Mouse (Mus musculus): ENCODE measurements around the gene Gper1.
"Not testable (repeated sequence)": the region's sequence is repeated elsewhere in the genome, so short reads cannot be mapped to it uniquely, and the experiment has no call there.

Gene Gper1

DNA sequence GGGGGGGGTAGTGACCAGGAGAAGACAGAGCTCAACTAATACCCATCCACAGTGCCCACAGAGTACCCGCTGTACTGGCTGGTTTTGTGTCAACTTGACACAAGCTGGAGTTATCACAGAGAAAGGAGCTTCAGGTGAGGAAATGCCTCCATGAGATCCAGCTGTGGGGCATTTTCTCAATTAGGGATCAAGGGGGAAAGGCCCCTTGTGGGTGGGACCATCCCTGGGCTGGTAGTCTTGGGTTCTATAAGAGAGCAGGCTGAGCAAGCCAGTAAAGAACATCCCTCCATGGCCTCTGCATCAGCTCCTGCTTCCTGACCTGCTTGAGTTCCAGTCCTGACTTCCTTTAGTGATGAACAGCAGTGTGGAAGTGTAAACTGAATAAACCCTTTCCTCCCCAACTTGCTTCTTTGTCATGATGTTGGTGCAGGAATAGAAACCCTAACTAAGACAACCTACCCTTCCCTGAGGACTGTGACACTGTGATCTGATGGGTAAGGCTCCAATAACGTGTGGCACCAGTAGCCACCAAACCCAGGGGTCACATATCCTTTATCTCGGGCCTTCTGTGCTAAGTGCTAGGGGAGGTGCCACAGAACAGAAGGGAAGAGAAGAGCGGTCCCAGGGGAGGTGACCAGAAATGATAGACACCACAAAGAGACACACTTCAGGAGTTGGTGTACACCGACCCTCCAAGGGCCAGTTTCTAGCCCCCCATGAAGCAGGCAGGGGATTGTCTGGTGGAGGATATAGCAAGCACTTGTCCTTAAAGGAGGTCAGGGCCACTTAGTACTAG lies 32.4 kb upstream of the Gper1 start:
- DNase-seq (ENCODE audit: low spot score): not testable (repeated sequence)

DNA sequence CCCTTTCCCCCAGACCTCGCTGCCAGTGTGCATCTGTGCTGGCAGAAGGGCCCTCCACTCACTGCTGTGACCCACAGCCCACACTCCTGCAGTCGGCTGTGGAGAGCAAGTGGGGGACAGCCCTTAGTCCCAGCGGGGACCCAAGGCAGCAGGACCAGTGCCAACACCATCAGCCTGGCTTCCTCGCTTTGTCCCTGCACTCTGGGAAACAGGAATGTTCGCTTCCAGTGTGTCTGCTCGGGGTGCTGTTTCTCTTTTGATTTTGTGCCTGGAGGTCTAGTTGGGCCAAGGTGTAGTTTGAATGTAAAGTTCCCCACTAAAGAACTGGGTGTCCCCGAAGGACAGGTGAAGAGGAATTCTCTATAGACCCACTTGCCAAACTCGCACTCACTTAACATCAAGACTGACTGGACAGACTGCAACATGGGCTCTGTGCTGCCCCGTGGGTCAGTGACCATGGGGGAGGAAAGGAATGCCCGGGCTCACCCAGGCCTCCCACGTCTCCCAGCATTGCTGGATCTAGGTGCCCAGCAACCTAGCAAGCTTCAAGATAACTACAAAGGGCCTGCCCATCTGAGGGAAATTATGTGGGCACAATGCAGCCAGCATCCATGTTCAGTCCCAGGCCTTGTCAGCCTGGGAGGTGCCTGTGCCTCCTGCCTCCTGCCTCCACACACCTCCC lies 31.5 kb upstream of the Gper1 start:
- no peak for DNase-seq (ENCODE audit: low spot score)

DNA sequence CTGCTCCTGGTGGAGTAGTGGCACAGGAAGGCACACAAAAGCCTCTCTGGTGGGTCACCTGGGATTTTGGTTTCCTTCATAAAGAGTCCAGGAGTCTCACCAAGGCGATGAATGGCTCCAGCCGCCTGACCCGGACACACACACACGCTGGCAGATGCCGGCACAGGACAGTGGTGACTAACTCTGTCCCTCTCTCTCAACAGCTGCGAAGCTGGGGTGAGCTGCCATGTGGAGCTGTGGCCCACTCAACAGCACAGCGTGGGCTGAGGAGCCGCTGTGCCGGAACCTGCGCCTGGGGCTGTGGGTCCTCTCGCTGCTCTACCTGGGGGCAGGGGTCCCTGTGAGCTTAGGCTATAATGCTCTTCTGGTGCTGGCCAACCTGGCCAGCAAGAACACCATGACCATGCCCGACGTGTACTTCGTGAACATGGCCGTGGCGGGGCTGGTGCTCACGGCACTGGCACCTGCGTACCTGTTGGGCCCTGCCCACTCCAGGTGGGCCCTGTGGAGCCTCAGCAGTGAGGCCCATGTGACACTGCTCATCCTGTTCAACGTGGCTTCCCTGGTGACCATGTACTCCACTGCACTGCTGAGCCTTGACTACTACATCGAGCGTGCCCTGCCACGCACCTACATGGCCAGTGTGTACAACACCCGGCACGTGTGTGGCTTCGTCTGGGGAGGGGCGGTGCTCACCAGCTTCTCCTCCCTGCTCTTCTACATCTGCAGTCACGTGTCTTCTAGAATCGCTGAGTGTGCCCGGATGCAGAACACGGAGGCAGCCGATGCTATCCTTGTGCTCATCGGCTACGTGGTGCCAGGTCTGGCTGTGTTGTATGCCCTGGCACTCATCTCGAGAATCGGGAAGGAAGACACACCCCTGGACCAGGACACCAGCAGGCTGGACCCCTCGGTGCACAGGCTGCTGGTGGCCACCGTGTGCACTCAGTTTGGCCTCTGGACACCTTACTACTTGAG lies 30.4 kb upstream of the Gper1 start:
- DNase-seq (ENCODE audit: low spot score): no peak

DNA sequence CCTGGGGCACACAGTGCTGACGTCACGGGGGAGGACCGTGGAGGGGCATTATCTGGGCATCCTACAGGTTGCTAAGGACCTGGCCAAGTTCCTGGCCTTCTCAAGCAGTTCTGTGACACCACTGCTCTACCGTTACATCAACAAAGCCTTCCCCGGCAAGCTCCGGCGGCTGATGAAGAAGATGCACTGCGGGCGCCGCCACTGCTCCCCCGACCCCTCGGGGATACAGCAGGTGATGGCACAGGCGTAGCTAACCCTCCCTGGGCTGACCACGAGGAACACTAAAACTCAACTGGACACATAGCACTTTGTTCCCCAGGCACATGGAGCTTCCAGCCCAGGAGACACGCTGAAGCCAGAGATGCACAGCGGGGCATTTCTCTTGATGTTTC lies 29.8 kb upstream of the Gper1 start:
- no peak for DNase-seq (ENCODE audit: low spot score)

DNA sequence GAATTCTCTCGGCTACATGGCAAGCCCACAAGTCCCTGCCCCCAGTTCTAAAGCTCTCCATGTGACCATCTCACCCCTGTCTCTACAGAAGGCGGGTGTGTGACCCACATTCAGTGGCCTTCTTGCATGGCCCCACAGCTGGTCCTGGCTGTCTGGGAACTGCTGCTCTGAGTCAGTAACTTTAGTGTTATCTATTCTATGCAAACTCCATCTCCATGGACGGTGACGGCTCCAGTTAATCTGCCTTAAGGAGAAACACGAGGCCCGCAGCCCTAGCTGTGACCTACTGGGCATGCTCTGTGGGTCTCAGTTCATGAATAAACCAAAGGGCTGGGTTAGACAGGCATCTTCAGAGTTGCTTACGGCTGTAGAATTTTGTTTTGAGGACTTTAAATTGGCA lies 28.6 kb upstream of the Gper1 start:
- DNase-seq (ENCODE audit: low spot score): no peak

DNA sequence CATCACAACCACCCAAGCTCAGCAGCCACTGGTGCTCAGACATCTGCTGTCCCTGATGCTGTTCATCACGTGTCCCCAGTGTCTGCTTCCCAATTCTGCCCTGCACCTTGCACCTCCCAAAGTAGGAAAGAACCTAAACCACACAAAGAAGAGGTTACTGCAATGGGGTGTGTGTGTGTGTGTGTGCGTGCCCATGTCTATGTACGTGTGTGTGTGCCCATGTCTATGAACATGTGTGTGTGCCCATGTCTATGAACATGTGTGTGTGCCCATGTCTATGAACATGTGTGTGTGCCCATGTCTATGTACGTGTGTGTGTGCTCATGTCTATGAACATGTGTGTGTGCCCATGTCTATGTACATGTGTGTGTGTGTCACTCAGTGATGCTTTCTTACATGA lies 27.4 kb upstream of the Gper1 start:
- no peak for DNase-seq (ENCODE audit: low spot score)

DNA sequence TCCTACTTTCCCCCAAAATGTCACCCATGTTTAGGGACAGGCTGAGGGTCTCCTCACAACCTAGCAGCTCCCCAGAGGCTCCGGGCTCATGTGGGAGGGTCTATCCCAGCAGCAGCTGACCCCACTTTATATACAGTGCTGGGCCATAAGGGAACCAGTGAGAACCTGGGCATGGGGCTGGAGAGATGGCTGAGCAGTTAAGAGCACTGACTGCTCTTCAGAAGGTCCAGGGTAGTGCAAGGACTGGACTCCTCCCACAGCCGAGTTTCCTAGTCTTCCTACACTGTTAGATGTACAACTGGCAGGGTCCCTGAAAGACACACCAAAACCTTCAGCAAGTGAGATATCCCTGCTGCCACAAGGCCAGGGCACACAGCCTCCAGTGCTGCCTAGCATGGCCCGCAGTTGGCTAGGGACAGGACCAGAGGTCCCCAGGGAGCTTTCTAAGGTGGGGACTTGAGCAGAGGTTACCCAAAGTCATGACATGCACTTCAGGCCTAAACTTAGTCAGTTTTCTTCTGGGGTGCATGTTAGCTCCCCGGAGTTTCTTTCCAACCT lies 25.5 kb upstream of the Gper1 start:
- no peak for DNase-seq (ENCODE audit: low spot score)

DNA sequence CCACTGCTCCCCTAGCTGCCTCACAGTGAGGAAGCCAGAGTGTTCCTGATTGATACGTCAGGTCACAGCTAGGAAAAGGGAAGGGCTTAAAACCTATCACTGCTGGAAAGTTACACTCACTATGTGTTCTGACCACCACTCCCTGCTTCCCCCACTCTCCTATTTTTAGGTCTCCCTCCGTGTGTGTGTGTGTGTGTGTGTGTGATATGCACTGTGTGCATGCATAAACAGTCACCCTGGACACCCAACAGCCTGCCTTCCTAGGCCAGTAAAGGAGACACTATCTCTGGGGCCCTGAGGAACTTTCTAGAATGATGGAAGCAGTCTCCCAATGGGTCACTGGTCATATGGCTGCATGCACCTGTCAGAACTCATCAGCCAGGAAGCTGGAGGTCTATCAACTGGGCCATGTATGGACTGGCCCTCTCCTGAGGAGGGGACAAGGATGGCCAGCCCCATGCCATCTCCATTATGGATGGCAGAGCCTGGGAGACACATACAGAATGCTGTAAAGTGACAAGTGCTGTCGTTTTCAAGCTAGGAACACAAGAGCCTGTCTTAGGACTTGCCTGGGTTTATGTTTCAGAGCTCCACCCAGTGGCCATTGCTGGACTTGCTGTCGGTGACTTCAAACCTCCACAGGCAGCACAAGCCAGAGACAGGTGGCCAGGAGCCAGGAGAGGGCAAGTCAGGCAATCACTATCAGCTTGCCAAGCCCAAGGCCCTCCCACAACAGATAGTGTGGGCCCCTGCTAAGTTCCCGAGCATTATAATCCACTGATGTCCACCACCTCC lies 24.8 kb upstream of the Gper1 start:
- DNase-seq (ENCODE audit: low spot score): peak; percentile 89

DNA sequence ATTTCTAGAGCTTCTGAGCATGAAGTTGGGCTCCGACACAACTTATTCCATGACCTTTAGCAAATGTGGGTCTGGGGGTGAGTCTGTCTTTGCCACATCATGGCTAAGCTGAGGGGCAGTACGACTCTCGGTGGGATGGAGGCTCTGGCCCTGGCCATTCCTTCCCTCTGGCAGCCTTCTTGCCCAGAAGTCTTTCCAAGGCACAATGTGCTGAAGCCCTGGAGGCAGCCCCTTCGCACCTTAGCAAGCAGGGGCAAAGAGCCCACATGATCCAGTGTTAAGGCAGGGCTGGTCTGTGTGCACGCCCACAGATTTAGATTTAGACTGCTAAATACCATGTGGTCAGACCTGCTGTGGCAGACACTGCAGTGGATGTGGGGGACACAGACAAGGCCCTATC lies 24.2 kb upstream of the Gper1 start:
- DNase-seq (ENCODE audit: low spot score): no peak

DNA sequence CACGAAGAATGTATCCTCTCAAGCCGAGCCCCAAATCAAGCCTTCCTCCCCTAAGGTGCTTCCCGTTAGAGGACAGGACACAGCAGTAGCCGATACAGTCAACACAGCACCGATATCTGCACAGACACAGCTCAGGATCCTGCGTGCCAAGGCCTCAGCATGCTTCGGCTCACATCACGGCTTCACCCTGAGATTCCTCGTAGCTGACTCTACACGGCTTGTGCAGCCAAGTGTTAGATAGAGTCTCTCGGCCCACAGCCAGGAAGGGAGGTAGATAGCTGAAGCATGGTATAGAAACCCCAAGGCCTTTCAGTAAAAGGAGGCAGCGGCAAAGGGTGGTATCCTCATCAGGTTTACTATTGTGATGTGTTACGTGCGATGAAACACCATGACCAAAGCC lies 23.0 kb upstream of the Gper1 start:
- DNase-seq (ENCODE audit: low spot score): no peak

DNA sequence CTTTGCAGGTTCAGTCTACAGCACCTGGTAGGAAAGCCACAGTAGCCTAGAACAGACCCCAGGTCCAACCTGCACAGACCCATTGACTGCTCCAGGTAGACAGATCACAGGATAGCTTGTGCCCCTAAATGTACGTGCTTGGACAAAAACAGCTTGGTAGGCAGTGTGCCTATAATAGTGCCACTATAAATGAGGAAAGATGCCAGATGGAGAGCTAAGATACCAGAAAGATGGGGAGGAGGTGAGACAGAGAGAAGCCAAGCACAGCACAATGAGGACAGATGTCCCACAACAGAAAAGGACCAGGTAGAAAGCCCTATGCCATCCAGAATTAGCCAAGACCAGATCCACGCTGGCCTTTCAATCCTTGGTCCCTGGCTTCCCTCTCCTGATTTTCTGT lies 20.8 kb upstream of the Gper1 start:
- DNase-seq (ENCODE audit: low spot score): no peak

DNA sequence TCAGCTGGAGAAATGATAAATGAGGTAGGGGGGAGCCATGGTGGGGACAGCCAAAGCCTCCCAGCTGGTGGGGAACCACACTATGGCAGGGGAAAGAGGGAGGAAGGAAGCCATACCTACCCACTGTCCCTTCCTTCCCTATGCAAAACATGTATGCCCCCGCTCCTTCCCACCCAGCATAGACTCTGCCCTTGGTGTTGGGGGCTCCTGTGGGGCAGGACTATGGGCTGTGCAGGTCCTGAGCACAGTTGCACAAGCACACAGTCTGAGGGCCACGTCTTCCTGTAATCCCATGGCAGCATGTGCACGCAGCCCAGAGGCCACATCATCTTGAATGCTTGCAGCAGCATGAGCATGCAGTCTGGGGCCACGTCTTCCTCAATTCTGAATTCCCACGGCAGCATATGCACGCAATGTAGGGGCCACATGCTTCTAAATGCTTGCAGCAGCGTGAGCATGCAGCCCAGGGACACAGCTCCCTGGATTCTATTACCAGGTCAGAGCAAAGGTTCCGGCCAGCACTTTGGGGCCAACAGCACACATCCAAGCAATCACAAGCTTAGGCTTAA lies 19.2 kb upstream of the Gper1 start:
- DNase-seq (ENCODE audit: low spot score): no peak

DNA sequence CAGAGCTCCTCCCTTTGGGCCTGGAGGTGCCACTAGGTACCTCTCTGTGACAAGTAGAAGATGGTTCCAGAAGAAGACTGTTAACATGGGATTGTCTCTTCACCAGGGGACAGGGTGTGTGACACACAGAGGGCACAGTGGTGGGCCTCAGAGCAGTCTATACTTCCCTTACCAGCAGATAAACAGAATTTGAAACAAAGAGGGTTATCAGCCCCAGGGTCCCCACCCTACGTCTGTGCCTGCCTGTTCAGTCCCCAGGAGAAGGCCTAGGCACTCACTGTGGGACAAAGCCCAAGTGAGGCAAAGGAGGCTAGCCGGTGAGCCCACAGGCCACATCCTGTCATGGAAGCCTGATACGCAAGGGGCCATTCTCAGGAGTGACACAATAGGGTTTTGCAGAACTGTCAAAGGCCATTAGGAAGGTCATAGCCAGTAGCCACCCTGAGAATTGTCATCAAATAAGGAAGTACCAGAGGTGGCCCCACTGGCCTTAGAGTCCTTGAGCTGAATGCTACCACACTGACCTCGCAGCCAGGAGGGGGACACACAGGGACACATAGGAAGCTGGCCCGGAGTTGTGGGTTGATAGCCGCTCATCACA lies 18.1 kb upstream of the Gper1 start, which contains the start of gene C130050O18Rik:
TSS of gene C130050O18Rik (plus strand) at position 480 of the 601 bp plus-strand sequence.
- DNase-seq (ENCODE audit: low spot score): no peak

DNA sequence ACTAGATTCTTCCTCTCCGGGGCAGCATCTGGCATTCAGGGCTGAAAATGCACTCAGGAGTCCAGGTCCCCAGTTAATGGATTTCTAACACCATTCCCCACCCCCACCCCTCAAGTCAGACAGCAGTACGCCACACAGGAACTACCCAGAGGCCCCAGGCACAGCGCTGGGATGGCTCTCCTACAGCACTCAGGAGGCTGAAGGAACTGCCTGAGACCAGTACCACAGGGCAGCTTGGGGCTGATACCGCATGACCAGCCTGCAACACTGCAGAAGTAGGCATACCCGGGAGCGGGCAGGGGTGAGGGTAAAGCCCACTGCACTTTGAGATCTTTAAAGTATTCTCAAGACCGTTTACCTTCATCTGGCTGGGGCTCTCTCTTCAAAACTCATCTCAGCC lies 17.5 kb upstream of the Gper1 start:
- no peak for DNase-seq (ENCODE audit: low spot score)

DNA sequence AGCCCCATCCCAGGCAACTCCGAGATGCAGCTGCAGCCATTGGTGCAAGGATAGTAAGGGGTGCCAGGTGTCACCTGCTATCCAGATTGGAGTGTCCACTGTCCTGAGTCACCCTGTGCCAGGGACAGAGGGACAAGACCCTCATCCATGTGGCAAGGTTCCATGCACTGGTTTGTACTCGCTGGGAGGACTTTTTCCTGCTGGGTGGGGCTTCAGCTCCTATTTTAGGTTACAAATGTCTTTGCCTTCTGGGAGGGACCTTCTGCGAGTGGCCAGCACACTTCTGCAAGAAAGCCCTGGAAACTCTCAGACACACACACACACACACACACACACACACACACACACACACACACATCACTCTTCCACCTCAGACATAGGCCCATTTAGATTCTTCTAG lies 17.0 kb upstream of the Gper1 start:
- DNase-seq (ENCODE audit: low spot score): no peak

DNA sequence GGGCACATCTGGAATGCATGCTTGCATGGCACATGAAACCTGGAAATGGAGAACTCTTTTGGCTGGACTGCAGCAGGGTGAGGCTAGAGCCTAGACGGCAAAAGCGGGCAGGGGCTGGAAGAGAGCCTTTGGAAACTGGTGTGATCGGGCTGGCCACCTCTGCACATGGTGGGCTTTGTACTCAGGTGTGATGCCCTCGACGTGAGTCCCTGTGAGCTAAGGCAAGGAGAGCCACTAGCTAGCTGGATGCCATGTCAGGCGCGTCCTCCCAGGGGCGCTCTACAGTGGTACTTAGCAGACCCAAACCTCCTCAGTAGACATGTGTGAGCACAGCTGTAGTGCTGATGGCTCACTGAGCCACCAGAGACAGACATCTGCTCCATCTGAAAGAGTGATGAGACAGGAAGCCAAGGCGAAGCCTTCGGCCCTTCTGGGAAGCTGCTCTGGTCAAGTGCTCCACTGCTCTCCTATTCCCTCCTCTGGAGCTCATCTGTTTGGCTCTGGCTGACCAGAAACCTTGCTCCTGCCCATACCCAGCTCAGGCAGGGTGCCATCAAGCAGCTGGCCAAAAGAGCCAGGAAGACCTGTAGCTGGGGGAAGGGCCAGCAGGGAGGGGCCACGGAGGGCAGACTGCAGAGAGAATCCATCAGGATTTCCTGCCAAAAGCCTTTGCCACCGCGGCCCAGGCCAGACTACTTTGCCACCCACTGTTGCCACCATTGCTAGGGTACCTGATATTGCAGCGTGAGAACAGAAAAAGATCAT lies 15.6 kb upstream of the Gper1 start:
- no peak for DNase-seq (ENCODE audit: low spot score)

DNA sequence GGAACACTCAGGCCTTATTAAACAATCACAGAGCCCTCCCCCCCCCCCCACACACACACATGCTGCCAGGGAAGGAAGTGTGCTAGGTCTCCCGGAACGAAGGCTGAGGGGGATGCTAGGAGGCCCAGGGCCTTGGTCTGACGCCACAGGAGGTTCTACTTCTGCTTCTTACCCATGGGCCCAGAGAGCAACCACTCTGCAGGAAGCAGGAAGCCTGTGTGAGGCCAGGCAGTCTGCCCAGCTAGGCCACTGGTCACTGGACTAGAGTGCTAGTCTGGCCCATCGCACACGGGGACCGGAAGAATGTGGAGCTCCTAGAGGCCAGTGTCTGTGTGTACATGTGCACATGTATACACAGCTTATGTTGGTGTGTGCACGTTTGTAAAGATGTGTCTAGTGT lies 14.4 kb upstream of the Gper1 start:
- DNase-seq (ENCODE audit: low spot score): no peak

DNA sequence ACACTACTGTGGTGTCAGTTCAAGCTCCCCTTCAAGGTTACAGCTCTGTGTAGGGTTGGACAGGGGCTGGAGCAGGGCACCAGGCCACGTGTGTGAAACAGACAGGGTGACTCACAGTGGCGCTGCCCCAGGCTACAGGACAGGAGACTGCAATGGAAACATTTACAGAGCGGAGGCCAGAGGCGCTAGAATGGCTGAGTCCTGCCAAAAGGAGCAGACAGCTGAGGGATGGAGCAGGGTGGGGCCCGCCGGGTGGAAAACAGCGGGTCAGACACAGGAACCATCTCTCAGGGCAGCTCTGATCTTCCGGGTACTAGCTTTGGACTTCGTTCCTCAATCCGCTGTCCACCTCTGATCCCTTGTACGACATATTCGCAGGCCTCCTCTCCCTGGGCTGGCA lies 13.5 kb upstream of the Gper1 start:
- DNase-seq (ENCODE audit: low spot score): peak; percentile 54

DNA sequence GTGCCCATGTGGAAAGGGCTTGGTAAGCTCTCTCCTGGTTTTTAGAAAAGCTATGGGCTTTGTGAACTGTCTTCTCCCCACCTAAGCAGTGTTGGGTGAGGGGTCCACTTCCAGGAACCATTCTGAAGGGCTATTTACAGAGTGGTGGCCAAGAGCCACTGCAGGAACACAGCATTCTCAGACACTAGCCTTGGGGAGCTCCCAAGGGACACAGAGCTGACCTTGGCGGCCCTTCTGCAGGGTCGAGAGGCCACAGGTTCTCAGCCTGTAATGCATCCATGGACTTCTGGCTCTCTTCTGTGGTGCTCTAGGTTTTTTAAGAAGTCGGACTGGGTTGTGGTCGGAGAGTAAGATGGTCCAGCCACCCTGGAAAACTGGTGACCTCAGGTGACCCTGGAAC lies 12.9 kb upstream of the Gper1 start:
- DNase-seq (ENCODE audit: low spot score): no peak

DNA sequence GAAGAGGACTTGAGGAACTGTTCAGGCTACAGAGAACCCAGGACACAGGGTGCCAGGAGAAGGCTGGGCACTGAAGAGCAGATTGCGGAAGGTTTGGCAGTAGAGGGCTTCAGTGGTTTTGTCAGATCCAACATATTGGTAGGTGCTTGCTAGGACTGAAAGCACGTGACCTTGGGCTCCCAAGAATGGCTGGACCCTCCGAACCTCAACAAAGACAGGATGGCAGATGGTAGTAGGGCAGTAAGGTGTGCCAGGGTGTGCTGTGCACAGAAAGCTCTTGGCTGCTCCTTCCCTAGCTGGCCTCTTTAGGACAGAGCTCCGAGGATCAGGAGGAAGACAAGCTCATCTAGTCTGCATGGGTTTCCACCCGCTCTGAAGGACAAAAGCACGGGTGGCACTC lies 11.8 kb upstream of the Gper1 start:
- no peak for DNase-seq (ENCODE audit: low spot score)
